Mouse (Mus musculus) naive thymus-derived CD4-positive, alpha-beta T cell, adult 2 months (primary cell): ENCODE measurements around the gene Rgl3.
A peak's percentile ranks its signal among the peaks of the same experiment; 100 is the strongest.

Experiments
- DNase-seq: peaks from one replicate; pipeline ENCODE4 v3.0.0-alpha.2; 2011; ENCODE audit warnings: low read depth

Gene Rgl3

DNA sequence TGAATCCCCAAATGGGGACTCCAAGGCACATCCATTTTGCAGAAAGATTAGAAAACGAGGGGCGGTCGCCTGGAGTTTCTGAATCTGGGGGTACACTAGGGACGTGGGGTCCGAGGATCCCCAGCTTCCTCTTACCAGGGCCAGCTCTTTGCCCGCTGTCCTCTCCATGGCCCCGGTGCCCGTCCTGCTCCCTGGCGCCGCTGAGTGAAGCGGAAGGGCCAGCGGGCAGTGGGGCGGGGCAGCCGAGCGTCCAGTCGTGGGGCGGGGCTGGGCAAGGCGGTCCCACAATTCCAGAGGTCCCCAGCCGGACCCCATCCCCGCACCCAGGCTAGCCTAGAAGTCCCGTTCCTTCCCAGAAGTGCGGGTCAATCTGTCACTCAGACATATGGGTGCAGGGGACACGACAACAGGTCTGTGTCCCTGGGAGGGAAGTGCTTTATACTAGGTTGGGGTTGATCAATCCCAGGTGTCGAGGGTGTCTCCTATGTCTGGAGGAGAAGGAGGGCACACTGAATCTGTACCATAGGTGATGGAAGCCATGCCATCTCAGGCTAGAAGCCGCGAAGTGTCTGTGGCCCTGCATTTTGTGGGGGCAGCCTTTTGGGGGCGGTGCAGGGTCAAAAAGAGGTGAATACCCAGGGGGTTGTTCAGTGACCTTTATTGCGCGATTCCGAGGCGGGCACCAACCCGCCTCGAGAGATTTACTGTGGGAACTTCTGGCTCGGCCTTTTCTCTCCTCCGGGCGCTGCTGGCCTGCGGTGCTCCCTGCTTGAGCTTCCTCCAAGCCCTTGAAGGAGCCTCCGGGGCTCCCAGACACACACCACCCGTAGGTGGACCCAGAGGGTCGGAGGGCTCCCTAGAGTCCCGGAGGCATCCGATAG, at the start of gene Rgl3:
Rgl3 (minus strand) TSS at position 217 of the 881 bp plus-strand sequence.
- DNase-seq, result no peak

DNA sequence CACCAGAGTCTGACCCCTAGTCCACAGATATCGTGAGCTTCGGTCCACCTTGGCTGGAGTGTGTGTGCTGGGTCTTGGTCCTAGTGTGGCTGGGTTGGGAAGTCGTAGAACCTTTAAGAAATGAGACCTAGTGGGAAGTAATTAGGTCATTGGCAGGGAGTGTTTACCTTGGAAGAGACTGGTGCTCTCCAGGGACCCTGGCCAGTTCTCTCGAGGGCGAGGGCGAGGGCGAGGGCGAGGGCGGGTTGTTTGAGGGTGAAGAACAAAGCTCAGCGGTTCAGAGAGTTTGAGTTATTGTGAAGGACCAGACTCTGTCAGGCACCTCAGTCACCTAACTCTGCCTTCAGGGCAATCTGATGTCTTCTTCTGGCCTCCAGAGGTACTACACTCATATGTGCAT, 48.6 kb upstream of the Rgl3 start:
- DNase-seq, result no peak

DNA sequence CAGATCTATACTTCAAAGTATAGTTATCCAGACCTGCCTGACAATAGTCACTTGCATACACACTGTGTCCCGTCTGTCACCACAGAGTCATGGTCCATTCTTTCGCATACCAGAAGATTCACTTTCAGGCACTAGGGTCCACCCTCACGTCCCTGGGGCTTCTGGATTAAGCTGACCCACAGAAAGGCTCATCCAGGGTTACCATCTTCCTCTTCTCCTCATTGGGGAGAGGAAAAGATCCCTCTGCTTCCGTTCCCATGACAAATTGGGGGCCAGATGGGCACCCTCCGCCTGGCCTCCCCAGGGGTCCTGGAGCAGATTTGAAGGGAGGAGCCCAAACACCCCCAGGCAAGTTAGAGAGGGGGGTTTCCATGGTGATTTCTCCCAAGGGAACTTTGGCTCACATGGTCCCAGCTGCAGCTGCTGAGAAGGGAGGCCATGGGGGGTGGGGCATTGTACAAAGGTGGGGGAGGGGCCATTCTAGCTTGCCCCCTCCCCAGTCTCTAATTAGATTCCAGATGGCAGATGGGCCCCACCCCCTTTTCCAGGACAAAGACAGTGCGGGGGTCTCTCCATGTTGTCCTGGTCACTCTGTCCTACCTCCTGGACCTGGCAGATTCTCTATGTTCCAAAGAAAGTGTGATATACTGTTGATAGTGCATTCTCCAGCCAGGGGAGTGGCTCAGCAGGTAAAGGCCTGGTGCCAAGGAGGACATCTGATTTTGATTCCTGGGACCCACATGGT, 46.2 kb upstream of the Rgl3 start:
- no peak for DNase-seq

DNA sequence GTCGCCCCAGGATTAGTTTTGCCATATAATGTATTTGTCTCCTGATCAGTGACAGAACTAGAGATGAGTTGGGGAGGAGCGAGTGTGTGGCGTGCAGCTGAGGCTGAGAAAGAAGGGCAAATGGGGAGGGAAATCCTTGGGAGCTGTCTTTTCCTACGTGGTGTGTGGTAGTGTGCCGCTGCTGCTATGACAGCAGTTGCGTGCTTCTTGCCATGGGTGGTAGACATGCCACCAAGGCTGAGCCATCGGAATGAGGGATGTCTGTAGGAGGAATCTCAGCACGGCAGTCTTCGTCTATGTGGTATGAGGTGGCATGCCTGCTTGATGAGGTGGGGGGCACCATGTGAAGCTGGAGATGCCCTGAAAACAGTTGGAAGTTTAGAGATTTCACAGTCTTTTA, 41.1 kb upstream of the Rgl3 start:
- no peak for DNase-seq

DNA sequence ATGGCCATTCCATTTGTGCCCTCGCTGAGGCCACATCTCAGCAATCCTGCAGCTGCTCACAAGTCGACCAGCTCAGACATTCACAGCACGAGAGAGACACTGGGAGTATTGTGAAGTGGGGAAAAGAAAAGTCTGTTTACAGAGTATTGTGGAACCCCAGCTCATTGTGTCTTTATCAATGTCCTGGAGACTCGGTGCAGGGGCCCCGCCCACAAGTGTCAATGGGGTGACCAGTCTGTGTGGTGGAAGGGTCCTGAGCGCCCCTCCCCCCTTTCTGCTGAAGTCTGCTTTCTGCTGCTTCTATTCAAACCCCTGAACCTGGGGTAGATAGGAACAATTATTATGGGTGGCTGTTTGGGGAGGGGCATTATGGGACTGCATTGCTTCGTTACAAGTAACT, 39.2 kb upstream of the Rgl3 start:
- no peak for DNase-seq

DNA sequence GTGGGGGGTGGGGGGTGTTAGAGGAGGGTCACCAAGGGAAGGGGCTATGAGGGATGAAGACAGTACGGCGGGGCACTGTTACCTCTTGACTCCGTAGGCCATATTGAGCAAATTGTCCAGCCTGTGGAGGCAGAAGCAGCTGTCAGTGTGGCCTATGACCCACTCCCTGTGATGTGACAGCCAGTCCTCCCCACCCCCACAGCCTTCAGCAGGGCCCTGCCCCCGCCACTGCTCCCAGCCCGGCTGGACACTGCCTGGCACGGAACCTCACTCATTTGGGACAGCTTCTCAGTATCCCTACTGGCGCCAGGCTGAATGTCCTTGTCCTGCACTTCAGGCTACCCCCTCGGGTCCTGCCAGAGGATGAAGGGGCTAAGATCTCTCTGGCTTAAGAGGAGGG, 35.3 kb upstream of the Rgl3 start:
- no peak for DNase-seq

DNA sequence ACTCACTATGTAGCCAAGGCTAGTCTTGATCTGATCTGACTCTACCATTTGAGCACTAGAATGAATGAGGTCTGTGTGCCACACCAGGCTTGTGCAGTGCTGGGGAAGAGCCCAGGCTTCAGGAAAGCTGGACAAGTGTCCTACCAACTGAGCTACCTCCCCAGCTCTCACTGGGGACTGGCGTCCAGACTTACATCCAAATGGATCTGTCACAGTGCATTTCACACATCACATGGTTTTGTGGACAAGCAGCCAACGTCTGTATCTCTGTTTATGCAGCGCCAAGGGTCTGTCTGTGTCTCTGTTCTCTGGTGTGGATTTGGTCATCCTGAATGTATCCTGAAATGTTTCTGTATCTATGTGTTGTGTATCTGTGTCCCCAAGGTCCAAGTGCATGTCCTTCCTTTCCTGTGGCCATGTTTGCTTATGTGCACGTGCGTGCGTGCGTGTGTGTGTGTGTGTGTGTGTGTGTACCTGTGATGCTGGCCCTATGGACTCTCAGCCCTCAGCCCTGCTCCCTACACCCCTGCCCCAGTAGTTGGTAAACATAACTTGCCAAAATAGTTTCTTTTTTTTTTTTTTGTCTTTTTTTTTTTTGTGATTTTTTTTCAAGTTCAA, 28.1 kb upstream of the Rgl3 start:
- DNase-seq, result no peak

DNA sequence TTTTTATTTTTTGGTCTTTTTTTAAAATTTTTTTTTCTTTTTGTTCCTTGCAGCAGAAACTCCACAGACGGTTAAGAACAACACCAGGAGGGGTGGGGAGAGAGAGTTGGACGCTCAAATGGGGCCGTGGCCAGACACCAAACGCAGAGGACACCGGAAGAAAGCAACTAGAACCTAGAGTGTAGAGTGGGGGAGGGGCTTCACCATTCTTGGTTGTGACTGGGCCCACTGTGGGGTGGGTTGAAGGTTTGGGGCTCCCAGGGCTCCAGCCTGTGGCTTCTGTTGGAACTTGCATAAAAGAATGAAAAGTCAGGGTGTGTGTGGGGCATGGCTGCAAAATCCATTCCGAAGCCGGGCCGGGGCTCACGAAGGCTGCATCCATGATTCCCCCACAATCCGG, 27.0 kb upstream of the Rgl3 start:
- no peak for DNase-seq

DNA sequence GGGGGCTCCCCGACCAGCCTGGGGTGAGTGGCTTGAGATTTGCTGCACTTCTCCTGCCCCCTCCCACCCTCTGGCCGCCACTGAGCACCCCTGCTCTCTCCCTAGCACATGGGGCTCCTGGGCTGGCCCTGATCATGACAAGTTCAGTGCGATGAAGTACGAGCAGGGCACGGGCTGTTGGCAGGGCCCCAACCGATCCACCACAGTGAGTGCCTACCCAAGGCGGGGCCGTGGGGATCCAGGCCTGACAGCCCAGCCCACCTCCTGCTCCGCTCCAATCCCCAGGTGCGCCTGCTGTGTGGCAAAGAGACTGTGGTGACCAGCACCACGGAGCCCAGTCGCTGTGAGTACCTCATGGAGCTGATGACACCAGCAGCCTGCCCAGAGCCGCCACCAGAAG, 23.5 kb upstream of the Rgl3 start:
- no peak for DNase-seq

DNA sequence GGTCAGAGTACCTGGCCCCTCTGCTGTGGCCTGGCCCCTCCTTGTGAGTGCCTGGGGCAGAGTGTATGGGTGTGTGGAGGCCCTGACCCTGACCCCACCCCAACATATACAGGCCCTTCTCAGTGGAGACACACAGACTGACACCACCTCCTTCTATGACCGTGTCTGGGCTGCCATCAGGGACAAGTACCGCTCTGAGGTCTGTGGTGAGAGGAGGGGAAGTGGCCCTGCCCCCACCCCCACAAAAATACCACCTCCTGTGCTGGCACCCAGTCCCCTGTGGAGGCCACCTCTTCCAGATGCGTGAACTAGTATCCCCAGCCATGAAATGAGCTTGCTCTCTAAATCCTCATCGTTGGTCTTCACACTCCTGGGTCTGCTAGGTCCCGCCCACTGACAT, 21.8 kb upstream of the Rgl3 start:
- no peak for DNase-seq

DNA sequence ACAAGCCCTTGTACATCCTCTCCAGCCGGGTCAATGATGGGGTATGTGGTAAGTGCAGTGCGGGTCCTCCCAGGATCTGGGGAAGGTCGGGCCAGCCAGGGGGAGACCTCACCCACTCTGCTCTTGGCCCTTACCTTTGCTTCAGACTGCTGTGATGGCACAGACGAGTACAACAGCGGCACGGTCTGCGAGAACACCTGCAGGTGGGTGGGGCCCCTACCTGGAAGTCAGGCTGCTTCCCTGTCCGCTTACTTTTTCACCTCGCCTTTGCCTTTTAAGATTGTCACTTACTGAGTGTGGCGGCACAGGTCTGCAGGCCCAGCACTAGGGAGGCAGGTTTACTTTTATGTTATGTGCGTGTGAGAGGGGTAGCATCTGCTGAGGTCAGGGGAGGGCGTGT, 15.3 kb upstream of the Rgl3 start:
- no peak for DNase-seq

DNA sequence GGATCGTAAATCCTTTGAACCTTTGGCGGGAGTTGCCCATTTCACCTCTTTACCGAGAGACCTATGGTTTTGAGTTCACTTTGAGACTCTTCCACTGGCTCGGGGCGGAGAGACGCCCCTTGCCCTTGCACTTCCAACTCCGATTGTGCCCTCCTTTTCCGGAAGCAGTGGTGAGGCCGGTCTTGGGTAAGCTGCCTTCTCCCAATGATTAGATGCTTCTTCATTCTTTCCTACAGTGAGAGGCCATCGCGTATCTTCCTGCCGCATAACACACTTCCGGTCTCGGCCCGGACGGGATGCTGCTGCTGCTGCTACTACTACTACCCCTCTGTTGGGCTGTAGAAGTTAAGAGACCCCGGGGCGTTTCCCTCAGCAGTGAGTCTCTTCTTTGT, 13.9 kb upstream of the Rgl3 start:
- no peak for DNase-seq

DNA sequence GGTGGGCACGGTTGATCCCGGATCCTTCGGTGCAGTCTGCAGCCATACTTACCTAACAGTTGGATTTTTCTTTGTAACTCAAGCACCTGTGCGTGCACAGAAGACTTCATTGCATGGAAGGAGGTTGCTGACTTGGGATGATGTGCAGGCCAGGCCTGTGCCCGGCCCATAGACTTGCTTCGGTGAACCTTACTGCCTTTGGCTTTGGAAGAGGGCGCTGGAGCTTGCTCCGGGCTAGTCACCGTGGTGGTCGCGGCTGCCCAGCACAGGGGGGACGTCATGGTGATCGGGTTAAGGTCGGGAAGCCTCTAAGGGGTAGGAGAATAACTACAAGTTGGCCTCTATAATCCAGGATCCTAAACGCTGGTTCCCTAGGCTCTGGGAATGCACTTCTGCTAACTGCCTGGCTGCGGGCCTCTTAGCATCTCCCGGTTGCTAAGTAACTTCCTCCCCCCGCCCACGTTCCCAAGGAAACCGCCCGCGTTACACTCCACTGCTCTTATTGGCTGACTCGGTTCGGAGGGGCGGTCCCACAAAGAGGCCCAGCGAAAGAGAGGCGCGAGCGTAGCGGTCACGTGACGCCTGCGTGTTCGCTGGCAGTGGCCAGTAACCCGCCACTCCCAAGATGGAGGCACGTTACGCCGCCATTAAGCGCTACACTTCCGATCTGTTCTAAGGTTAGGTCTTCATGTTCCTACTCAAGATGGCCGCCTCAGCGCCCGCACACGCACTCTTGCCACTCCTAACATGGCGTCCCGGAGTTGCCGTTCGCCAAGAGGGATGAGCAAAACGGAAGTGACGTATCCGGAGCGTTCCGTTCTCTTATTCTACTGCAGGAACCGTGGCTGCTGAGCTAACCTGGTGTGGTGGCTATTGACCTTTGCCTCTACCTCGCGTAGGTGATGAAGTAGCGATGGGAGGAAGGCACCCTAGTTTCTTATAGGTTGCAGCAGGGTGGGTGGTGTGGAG, 13.2 kb upstream of the Rgl3 start, which contains the start of the genes Ccdc151 and Prkcsh:
Ccdc151 (minus strand) TSS at position 441 of the 969 bp plus-strand sequence.
Prkcsh (plus strand) TSS at position 613 of the 969 bp plus-strand sequence.
- peak; percentile 100 for DNase-seq

DNA sequence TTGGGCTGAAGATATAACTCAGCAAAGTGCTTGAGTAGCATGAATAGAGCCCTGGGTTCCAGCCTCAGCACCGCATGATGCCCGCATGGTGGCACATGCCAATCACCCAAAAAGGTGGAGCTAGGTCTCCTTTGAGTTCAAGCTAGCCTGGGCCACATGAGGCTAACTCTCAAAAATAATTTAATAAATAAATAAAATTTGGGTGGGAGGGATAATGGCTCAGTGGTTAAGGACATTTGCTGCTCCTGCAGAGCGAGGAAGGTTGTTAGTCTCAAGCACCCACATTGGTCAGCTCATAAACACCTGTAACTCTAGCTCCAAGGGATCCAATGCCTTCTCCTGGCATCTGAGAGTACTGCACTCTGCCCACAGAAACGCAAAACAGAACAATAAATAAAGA, 12.4 kb upstream of the Rgl3 start:
- DNase-seq, result no peak

DNA sequence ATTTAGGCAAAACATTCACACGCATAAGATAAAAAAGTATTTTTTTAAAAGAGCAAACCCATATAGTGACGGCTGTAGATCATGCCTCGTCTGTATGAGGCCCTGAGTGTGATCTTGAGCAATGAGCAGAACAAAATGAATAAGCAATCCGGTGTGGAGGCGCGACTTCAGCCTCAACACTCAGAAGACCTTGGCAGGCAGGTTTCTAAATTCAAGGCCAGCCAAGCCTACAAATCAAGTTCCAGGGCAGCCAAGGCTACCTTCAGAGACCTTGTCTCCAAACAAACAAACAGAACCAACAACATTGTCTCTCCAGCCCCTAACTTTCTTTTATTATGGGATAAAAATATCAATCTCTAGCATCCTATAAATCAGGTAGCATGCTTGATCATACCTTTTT, 11.1 kb upstream of the Rgl3 start:
- no peak for DNase-seq

DNA sequence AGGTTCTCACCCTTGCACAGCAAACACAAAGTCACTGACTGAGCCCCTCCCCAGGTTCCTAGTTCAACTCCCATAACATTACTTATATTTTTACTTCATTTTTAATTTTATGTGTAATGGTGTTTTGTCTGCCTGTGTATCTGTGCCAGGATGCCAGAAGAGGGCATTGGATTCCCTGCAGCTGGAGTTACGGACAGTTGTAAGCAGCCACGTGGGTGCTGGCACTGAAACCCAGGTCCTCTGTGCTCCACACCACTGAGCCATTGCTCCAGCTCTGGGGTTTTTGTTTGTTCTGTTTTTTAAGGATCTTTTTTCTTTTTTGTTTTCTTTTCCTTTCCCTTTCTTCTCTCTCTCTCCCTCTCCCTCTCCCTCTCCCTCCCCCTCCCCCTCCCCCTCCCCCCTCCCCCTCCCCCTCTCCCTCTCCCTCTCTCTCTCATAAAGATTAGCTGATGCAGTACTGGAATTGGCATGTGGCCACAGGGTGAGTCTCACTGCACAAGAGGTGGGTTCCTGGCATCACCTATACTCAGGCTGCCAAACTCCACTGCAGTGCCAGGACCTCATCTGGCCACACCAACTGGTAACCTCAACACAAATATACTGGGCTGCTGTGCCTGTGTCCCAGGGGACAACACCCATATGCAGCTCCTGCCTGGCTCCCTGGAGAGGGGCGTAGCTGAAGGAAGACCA, 7.1 kb upstream of the Rgl3 start:
- DNase-seq, result no peak

DNA sequence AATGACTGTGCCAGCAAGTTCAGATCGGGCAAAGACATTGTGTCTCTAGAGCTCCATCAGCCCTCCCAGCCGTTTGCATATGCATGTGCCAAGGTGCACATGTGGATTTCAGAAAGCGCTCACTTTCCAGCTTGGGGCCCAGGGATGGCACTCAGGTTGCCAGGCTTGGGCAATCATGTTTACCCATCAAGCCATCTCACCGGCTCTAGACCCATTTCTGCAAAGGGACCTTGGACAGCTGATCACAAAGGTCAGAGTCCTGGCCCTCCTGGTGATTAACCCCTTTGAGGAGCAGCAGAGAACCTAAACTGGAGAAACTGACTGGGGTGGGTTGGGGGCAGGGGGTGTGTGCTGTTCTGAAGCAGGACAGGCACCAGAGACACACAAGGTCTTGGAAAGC, 3.0 kb upstream of the Rgl3 start:
- DNase-seq, result no peak

DNA sequence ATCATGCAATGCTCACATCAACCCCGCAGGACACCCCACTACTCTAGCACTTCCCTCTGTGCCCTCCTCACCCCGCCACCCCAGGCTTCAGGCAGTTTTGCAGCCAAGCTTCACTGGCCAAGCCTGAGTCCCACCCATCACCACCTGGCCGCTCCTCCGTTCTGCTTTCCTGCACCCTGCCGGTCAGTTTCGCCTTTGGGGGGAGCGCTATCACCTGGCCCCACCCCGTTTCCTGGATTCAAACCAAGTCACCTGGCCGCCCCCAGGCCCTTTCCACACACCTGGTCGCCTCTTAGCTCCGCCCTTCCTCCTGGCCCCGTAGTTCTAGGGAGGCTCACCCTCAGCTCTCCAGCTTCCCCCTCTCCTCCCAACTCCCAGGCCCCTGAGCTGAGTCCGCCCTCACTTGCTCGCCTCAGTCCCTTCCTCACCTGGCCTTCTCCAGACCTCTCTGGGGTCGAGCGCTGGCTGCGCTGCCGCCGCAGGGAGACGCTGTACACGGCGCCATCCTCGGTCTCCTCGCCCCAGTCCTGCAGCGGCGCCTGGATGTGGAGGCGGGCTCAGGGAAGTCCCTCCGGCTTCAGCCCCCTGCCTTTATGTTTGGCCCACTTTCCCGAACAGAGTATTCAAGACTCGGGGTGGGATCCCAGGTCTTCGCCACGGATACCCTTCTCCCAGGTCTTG, 685 bp downstream of the Rgl3 start:
- DNase-seq, result no peak

DNA sequence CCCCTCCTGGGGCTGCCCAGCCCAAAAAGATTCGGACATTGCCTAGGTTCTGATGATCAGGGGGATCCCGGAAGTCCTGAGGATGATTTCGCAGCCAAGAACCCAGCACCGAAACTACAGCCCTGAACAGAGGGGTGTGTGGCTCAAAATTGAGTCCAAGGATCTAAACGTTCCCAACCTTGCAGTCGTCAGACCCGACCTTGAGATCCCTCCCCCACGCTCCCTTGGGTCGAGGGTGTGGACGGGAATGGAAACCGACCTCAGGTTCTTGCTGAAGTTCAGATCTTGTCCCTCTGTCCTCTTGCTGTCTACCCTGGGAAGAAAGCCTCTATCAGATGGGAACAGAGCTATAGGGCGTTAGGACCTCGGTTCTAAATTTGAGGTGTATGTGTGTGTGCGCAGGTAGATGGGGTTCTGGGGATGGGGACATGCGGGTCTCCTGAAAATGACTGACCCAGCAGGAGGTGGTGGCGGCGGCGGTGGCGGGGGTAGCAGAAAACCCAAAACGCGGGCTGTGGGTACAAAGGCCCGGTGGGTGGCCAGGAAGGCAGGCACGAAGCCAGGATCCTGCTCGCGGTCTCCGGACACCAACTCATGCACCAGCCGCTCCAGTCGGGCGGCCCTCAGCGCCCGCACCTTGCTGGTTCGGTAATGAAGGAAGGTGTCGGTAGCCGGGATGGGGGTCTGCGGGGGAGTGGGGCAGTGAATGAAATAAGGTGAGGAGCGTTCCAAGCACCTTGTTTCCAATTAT, 1.5 kb downstream of the Rgl3 start:
- no peak for DNase-seq

DNA sequence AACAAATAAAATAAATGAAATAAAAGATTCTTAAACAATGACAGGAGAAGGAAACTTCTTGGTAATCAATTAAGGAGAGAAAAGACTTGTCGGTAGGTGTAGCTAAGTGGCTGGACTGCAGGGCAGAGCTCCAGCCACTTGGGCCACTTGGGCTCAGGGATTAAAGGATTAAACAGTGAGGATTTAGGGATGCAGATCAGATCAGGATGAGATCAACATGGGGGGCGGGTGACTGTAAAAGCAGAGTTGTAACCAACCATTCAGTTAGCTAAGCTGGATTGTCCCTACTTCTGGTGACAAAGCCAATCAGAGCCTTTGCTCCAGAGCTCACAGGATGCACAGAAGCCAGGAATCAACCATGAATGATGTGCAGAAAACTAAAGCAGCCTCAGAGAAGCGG, 5.3 kb downstream of the Rgl3 start:
- DNase-seq, result no peak
